Mouse (Mus musculus) subcutaneous adipose tissue, adult 2 months (tissue): ENCODE data around the gene Nphp1. TPM values are rescaled to one million over a fixed set of nuclear protein-coding genes. Genes with fewer than 3 reads are reported as not detected.

Experiments used
- polyA plus RNA-seq: library from polyadenylated mRNA; depleted of rRNA; stranded (reverse); fragments of >200 nt; gene quantifications from 2 replicates; pipeline ENCODE4 v1.2.3, GENCODE M21; 2012; ENCODE audit warnings: low replicate concordance; rRNA removed

Nphp1 gene
- polyA plus RNA-seq: 19.8 and 21.1 TPM in 2 replicates

GRCm38 (mm10) chr2:127788440-127789116 lies at the start of gene Nphp1:
Nphp1 (minus strand) TSS chr2:127788897.

GRCm38 (mm10) chr2:127831401-127832102 lies 42.9 kb upstream of the Nphp1 start, which contains the start of gene Bub1:
Bub1 (minus strand) TSS chr2:127831865.

GRCm38 (mm10) chr2:127791919-127792603 lies 3.4 kb upstream of the Nphp1 start, which contains the start of gene Mtln:
Mtln (minus strand) TSS chr2:127792488.

GRCm38 (mm10) chr2:127729671-127730070 lies 59.0 kb downstream of the Nphp1 start, which contains the start of gene Mall:
Mall (minus strand) TSS chr2:127729932.

Other genes starting within 250 kb of the Nphp1 start
- gene Prom2, start 247.4 kb downstream of the Nphp1 start, polyA plus RNA-seq: 0.10 and 1.6 TPM in 2 replicates
- 3.7 and 4.5 TPM in 2 replicates for gene Zfp661, start 201.8 kb downstream of the Nphp1 start, polyA plus RNA-seq
- 52.5 and 67.7 TPM in 2 replicates for gene Mrps5, start 201.7 kb downstream of the Nphp1 start, polyA plus RNA-seq
- 0.44 and 13.8 TPM in 2 replicates for gene Mal, start 132.2 kb downstream of the Nphp1 start, polyA plus RNA-seq
- 13.6 and 28.7 TPM in 2 replicates for gene Mall, start 59.0 kb downstream of the Nphp1 start, polyA plus RNA-seq
- 106 and 174 TPM in 2 replicates for gene Mtln, start 3.6 kb upstream of the Nphp1 start, polyA plus RNA-seq
- 0.26 and 2.8 TPM in 2 replicates for gene Bub1, start 43.0 kb upstream of the Nphp1 start, polyA plus RNA-seq
- gene Acoxl, start 50.0 kb upstream of the Nphp1 start, polyA plus RNA-seq: 0.28 and 2.1 TPM in 2 replicates